Mouse (Mus musculus) olfactory bulb, adult 2 months (tissue): Measurements from ENCODE around the gene Otor.

Experiments
- CTCF ChIP-seq: fragments of 200-500 bp; IDR thresholded peaks from 2 replicates; pipeline ENCODE4 v1.5.1; 2012; ENCODE audit warnings: low read depth, mild to moderate bottlenecking, low read length, moderate library complexity; ENCODE audit not compliant: insufficient read depth
- POLR2A ChIP-seq: fragments of 200-500 bp; IDR thresholded peaks from 2 replicates; pipeline ENCODE4 v1.6.1; 2012; ENCODE audit warnings: mild to moderate bottlenecking, low read depth, low read length, moderate library complexity; ENCODE audit not compliant: insufficient read depth

- TF ChIP-seq POLR2A (no peak), CTCF (no peak)
Measured at GRCm38 (mm10) chr2:143055251-143055650, 23.0 kb upstream of the Otor start.
